Mouse (Mus musculus) induced T-regulatory cell, adult 2 months (primary cell): ENCODE results near the gene Zg16.

Source experiments
- DNase-seq: peaks from one replicate; pipeline ENCODE4 v3.0.0-alpha.2; 2012; ENCODE audit warnings: low read depth

Zg16 gene

DNA sequence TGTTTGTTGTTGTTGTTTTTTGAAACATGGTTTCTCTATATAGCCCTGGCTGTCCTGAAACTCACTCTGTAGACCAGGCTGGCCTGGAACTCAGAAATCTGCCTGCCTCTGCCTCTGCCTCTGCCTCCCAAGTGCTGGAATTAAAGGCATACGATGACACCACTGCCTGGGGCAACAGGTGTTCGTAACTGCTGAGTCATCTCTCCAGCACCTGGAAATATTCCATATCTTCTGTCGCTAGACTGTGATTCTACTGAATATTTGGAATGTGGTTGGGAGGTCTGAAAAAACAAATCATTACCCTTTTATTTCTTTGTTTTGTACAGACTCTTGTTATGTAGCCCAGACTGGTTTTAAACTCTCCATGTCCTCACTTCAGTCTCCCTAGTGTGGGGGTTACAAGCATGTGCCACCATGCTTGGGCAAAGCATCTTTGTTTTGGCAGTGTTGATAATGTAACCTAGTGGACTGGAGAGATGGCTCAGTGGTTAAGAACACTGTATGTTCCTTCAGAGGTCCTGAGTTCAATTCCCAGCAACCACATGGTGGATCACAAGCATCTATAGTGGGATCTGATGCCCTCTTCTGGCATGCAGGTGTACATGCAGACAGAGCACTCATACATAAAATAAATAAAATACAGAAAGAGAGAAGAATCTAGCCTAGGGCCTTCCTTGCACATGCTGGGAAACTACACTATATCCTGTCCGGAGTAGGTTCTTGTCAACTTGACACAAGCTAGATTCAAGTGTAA, 82.8 kb downstream of the Zg16 start:
- no peak for DNase-seq

GRCm38 (mm10) chr7:127003620-127004019, 83.5 kb downstream of the Zg16 start:
- DNase-seq: no peak
